In the genomic region with DNA sequence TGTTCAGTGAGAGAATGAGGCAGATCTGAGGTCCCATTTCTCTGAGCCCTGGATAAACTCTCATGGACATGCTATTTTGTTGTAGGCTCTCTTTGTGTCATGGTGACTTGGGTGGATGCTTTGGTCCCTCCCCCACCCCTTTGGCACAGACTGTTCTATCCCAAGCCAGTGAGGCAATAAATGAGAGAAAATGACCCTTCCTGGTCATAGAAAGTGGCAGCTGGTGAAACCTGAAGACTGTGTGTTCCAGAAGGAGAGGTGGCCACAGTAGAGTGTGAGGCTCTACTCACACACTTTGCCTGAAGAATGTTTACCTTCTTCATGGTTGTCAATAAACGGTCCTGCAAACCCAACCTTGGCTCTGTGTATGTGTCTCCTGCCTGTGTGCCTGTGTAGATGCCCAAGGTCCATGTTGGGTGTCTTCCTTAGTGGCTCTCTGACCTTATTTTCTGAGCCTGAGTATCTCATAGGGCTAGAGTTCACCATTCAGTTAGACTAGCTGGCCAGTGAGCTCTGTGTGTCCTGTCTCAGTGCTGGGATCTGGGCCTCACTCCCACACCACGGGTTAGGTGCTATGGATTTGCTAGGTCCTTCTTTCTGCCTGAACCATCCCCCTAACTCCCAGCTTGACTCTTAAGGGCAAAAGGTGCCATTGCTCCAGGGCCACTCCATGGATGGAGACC, we compare ENCODE assay signal across 9 mouse cellular contexts.
DNase-seq lines count a peak whose midpoint lies in the region; ATAC-seq lines count a peak whose summit lies in the region.
"Had no signal": no experiment of that assay in that cellular context is flagged by ENCODE, and none has a peak within 500 bp of the region (broad histone marks: within the 10 kb centered on the region; RNA-seq: fewer than 3 reads in every experiment).

No protein-coding gene starts in this region.

- peaks cover 54% of the 10 kb centered on the region for H3K4me1 ChIP-seq in lung, embryonic 15.5 days
- H3K4me1 ChIP-seq in forebrain, embryonic 16.5 days (replicated peaks; ENCODE audit: control insufficient read depth, insufficient read depth, low read length) = peaks cover 25% of the 10 kb centered on the region
- peaks cover 8% of the 10 kb centered on the region for H3K4me1 ChIP-seq in liver, embryonic 13.5 days (replicated peaks)
- H3K4me1 ChIP-seq in stomach, embryonic 15.5 days = peaks cover 38% of the 10 kb centered on the region

- no peak overlapping the region for H3K9ac ChIP-seq in lung, embryonic 15.5 days
- H3K9ac ChIP-seq in forebrain, embryonic 16.5 days (replicated peaks; ENCODE audit: low read depth, low read length) = peak overlapping the region; percentile 19; the same call in 1 of the 2 replicates
- H3K9ac ChIP-seq in liver, embryonic 13.5 days = no peak overlapping the region
- H3K9ac ChIP-seq in stomach, embryonic 15.5 days = no peak overlapping the region

- ATAC-seq in lung, embryonic 15.5 days (ENCODE audit: borderline replicate concordance, extremely low read depth, low FRiP score, low TSS enrichment) = peak; percentile 15; the same call in 1 of the 2 replicates
- ATAC-seq in forebrain, embryonic 16.5 days = 0 out of 2 replicates have a peak, but pooled peaks have one; percentile 24
- 0 out of 2 replicates have a peak, but pooled peaks have one; percentile 15 for ATAC-seq in liver, embryonic 13.5 days (ENCODE audit: low read depth)
- no peak for ATAC-seq in stomach, embryonic 15.5 days (ENCODE audit: insufficient read depth, low FRiP score, low read depth)

- no peak for DNase-seq in lung, postnatal 4 days
- no peak for DNase-seq in liver, embryonic 13.5 days
- DNase-seq in frontal cortex, postnatal 10 days (ENCODE audit: low spot score in 2 of 2) = no peak
- no peak for DNase-seq in thymus, postnatal 36 days
- no peak for DNase-seq in B cell, adult 2 months
- DNase-seq: cerebellum, adult 9-10 months had no signal

- no peaks in the 10 kb centered on the region for H3K36me3 ChIP-seq in lung, embryonic 15.5 days
- H3K36me3 ChIP-seq in forebrain, embryonic 16.5 days (ENCODE audit: control insufficient read depth, insufficient read depth) = no peaks in the 10 kb centered on the region
- no peaks in the 10 kb centered on the region for H3K36me3 ChIP-seq in liver, embryonic 13.5 days
- H3K36me3 ChIP-seq in stomach, embryonic 15.5 days = no peaks in the 10 kb centered on the region

- H3K27me3 ChIP-seq in lung, embryonic 15.5 days = no peaks in the 10 kb centered on the region
- no peaks in the 10 kb centered on the region for H3K27me3 ChIP-seq in forebrain, embryonic 16.5 days (replicated peaks; ENCODE audit: control insufficient read depth, insufficient read depth, low read length)
- no peaks in the 10 kb centered on the region for H3K27me3 ChIP-seq in liver, embryonic 13.5 days
- H3K27me3 ChIP-seq in stomach, embryonic 15.5 days (replicated peaks) = no peaks in the 10 kb centered on the region

- peak overlapping the region; percentile 45 for H3K4me2 ChIP-seq in lung, embryonic 15.5 days
- H3K4me2 ChIP-seq in forebrain, embryonic 16.5 days (ENCODE audit: low read length) = peak overlapping the region; percentile 37
- H3K4me2 ChIP-seq in liver, embryonic 13.5 days = peak overlapping the region; percentile 41
- H3K4me2 ChIP-seq in stomach, embryonic 15.5 days = peak overlapping the region; percentile 44

- peak overlapping the region; percentile 82 for H3K27ac ChIP-seq in lung, embryonic 15.5 days
- peak overlapping the region; percentile 59 for H3K27ac ChIP-seq in forebrain, embryonic 16.5 days (ENCODE audit: low read length)
- H3K27ac ChIP-seq in liver, embryonic 13.5 days = peak overlapping the region; percentile 34; the same call in 1 of the 2 replicates
- peak overlapping the region; percentile 74 for H3K27ac ChIP-seq in stomach, embryonic 15.5 days

- no peaks in the 10 kb centered on the region for H3K9me3 ChIP-seq in lung, embryonic 15.5 days
- no peaks in the 10 kb centered on the region for H3K9me3 ChIP-seq in forebrain, embryonic 16.5 days (ENCODE audit: control insufficient read depth, low read length)
- H3K9me3 ChIP-seq in liver, embryonic 13.5 days (replicated peaks) = no peaks in the 10 kb centered on the region
- no peaks in the 10 kb centered on the region for H3K9me3 ChIP-seq in stomach, embryonic 15.5 days

- peak overlapping the region; percentile 18 for H3K4me3 ChIP-seq in lung, embryonic 15.5 days
- no peak overlapping the region for H3K4me3 ChIP-seq in forebrain, embryonic 16.5 days (replicated peaks; ENCODE audit: low read length)
- H3K4me3 ChIP-seq in liver, embryonic 13.5 days (replicated peaks) = no peak overlapping the region
- peak overlapping the region; percentile 12 for H3K4me3 ChIP-seq in stomach, embryonic 15.5 days (replicated peaks)

- WGBS in lung, embryonic 15.5 days = 18% methylated on average over 2 of the region's 2 CpGs
- 47% methylated on average over 2 of the region's 2 CpGs for WGBS in forebrain, embryonic 16.5 days
- 31% methylated on average over 2 of the region's 2 CpGs for WGBS in liver, embryonic 13.5 days (ENCODE audit: insufficient replicate concordance)
- 32% methylated on average over 2 of the region's 2 CpGs for WGBS in stomach, embryonic 15.5 days

Comparison
In these comparisons a context has a peak if more than half of its experiments do, and no peak if none do; other contexts are left out.
1. H3K4me3 ChIP-seq: peak in lung, embryonic 15.5 days (single experiment) and stomach, embryonic 15.5 days (single experiment); none in forebrain, embryonic 16.5 days (single experiment) and liver, embryonic 13.5 days (single experiment).
2. Peak in every context shown above with its lines, with median percentiles within 50 percentile points of each other: H3K27ac ChIP-seq and H3K4me2 ChIP-seq.